Mouse (Mus musculus) cortical plate, adult 2 months (tissue): ENCODE measurements around the gene Tmem136.
A peak's percentile ranks its signal among the peaks of the same experiment; 100 is the strongest.

Source experiments
- CTCF ChIP-seq: fragments of 200-500 bp; IDR thresholded peaks from 2 replicates; pipeline ENCODE4 v1.5.1; 2011; ENCODE audit warnings: mild to moderate bottlenecking, control low read depth, low read length; ENCODE audit not compliant: insufficient read depth; ENCODE audit errors: extremely low read depth
- POLR2A ChIP-seq: fragments of 200-500 bp; IDR thresholded peaks from 2 replicates; pipeline ENCODE4 v1.6.1; 2011; ENCODE audit warnings: mild to moderate bottlenecking, low read length, control low read depth; ENCODE audit not compliant: insufficient read depth; ENCODE audit errors: extremely low read depth

- TF ChIP-seq CTCF (no peak), POLR2A (0 out of 2 replicates have a peak, but pooled peaks have one; percentile 1)
Observed at GRCm38 (mm10) chr9:43106426-43107186, 9.8 kb downstream of the Tmem136 start.
